Mouse (Mus musculus) midbrain, postnatal 0 days (tissue): ENCODE data around the gene Pnmt. TPM values are rescaled to one million over a fixed set of nuclear protein-coding genes. Genes with fewer than 3 reads are reported as not detected.

ENCODE experiments used
- ATAC-seq: fragments of 200-750 bp; cut with Nextera tagmentation; 2 replicates; pipeline ENCODE4 v1.8.0; 2017; ENCODE audit warnings: moderate number of reproducible peaks, mild to moderate bottlenecking, moderate TSS enrichment, moderate library complexity; ENCODE audit not compliant: low FRiP score
- DNase-seq: peaks from one replicate; pipeline ENCODE4 v3.0.0-alpha.2; 2015; ENCODE audit warnings: low spot score
- H3K27ac ChIP-seq: fragments of 300-500 bp; sonication (generic); 2 replicates; pipeline ENCODE4 v1.5.1; 2014; ENCODE audit warnings: low read depth, mild to moderate bottlenecking, low read length, mixed read lengths
- H3K27me3 ChIP-seq: fragments of 300-500 bp; sonication (generic); 2 replicates; pipeline ENCODE4 v1.6.1; 2014; ENCODE audit warnings: low read length, control low read depth, mixed read lengths; ENCODE audit not compliant: insufficient read depth
- H3K36me3 ChIP-seq: fragments of 300-500 bp; sonication (generic); 2 replicates; pipeline ENCODE4 v1.6.1; 2014; ENCODE audit warnings: low read length, control low read depth, mixed read lengths; ENCODE audit not compliant: insufficient read depth
- H3K4me1 ChIP-seq: fragments of 300-500 bp; sonication (generic); 2 replicates; pipeline ENCODE4 v1.6.1; 2014; ENCODE audit warnings: mild to moderate bottlenecking, control low read depth, antibody characterized with exemption, low read length, mixed read lengths; ENCODE audit not compliant: insufficient read depth
- H3K4me2 ChIP-seq: fragments of 300-500 bp; sonication (generic); 2 replicates; pipeline ENCODE4 v1.6.1; 2014; ENCODE audit warnings: low read depth, mild to moderate bottlenecking, low read length, mixed read lengths; ENCODE audit not compliant: poor library complexity, severe bottlenecking
- H3K4me3 ChIP-seq: fragments of 300-500 bp; sonication (generic); 2 replicates; pipeline ENCODE4 v1.5.1; 2014; ENCODE audit warnings: low read depth, mild to moderate bottlenecking, low read length, moderate library complexity
- H3K9ac ChIP-seq: fragments of 300-500 bp; sonication (generic); replicated peaks from 2 replicates; pipeline ENCODE4 v1.6.1; 2014; ENCODE audit warnings: mild to moderate bottlenecking, low read length, moderate library complexity, mixed read lengths; ENCODE audit not compliant: poor library complexity, severe bottlenecking
- H3K9me3 ChIP-seq: fragments of 300-500 bp; sonication (generic); 2 replicates; pipeline ENCODE4 v1.6.1; 2016; ENCODE audit warnings: low read length, control low read depth
- CTCF ChIP-seq: IDR thresholded peaks from 2 replicates; pipeline ENCODE4 v1.5.1; 2016; ENCODE audit warnings: antibody characterized with exemption, mild to moderate bottlenecking
- WGBS: fragments of 180-500 bp; shearing (Covaris S2); extraction: QIAGEN DNeasy Blood & Tissue Kit; methylation state at CpG from one replicate; pipeline ENCODE4 v1.1.7; 2014; 5-methylcytosine and 5-hydroxymethylcytosine counted together
- polyA plus RNA-seq: library from polyadenylated mRNA; unstranded; fragments of >200 nt; fragmentation: Nextera tagmentation; extraction: Ambion mirVana; gene quantifications from 2 replicates; pipeline ENCODE4 v1.2.1, GENCODE M21; 2015
- total RNA-seq: library from RNA; depleted of rRNA; stranded (reverse); fragments of >200 nt; gene quantifications from 2 replicates; pipeline ENCODE4 v1.2.3, GENCODE M21; 2014

Gene Pnmt
- total and polyA plus RNA-seq, 2 experiments from 2014 or later, result 3.4 to 4.3 TPM

DNA sequence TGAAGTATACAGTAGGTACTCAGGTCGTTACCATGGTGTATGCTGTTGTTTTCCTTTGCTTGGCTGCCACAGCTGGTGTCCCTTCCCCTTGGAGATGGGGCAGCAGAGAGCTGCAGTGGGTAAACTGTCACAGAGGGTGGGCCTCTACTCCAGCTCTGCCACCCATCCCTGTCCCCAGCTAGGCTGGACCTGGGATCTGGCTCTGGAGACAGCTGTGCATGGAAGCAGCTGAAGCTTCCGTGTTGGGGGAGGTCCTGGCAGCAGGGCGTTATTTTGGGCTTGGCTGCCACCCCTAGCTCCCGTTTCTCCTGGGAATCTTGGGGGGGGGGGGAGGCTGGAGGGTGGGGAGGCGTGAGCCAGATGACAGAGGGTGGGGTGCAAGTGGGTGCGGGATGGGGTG lies 32.0 kb downstream of the Pnmt start:
- H3K27ac ChIP-seq, result no peak overlapping the region
- no peaks in the 10 kb centered on the region for H3K36me3 ChIP-seq
- no peak overlapping the region for H3K4me3 ChIP-seq
- no peak for TF ChIP-seq CTCF
- H3K4me1 ChIP-seq, result no peaks in the 10 kb centered on the region
- DNase-seq, result no peak
- WGBS, result 53% methylated on average over 6 of the region's 6 CpGs
- ATAC-seq, result no peak
- H3K9me3 ChIP-seq, result no peaks in the 10 kb centered on the region
- H3K4me2 ChIP-seq, result no peak overlapping the region
- no peaks in the 10 kb centered on the region for H3K27me3 ChIP-seq
- H3K9ac ChIP-seq, result no peak overlapping the region

- TF ChIP-seq CTCF, result no peak
These were observed 32.8 kb downstream of the Pnmt start for GRCm38 (mm10) chr11:98418939-98419547.

DNA sequence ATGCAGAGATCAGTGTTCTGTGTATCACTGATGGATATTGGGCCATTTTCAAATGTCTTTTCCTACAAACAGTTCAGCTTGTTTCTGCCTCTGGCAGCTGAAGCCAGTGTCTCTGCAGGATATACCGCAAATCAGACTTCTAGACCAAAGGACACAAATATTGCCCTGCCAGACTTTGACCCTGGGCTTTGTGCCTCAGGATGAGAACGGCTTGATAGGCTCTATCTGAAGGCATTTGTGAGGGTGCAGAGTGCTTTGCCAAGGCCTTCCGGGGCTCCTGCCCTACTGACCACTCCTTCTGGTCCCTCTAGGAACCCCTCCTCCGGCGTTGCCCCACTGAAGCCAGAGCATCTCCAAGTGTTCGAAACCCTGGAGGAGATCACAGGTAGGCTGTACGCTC lies 40.3 kb downstream of the Pnmt start:
- 95% methylated on average over 7 of the region's 7 CpGs for WGBS
- Histone ChIP-seq H3K4me3 (no peak overlapping the region), H3K9me3 (no peaks in the 10 kb centered on the region)

More at GRCm38 (mm10) chr11:98418939-98419547, 32.8 kb downstream of the Pnmt start:
- no peaks in the 10 kb centered on the region for H3K9me3 ChIP-seq
- H3K9ac ChIP-seq, result no peak overlapping the region
- no peak overlapping the region for H3K4me3 ChIP-seq
- H3K4me2 ChIP-seq, result no peak overlapping the region
- H3K36me3 ChIP-seq, result no peaks in the 10 kb centered on the region
- no peak overlapping the region for H3K27ac ChIP-seq
- ATAC-seq, result no peak
- 84% methylated on average over 10 of the region's 10 CpGs for WGBS
- no peak for DNase-seq
- H3K27me3 ChIP-seq, result no peaks in the 10 kb centered on the region
- no peaks in the 10 kb centered on the region for H3K4me1 ChIP-seq

GRCm38 (mm10) chr11:98428436-98428835 lies 42.2 kb downstream of the Pnmt start:
- H3K4me2 ChIP-seq, result no peak overlapping the region
- H3K4me1 ChIP-seq, result no peaks in the 10 kb centered on the region
- no peak for TF ChIP-seq CTCF
- no peak overlapping the region for H3K4me3 ChIP-seq
- 80% methylated on average over 5 of the region's 5 CpGs for WGBS
- ATAC-seq (no peak), DNase-seq (no peak)
- H3K9ac ChIP-seq, result no peak overlapping the region
- H3K27me3 ChIP-seq, result no peaks in the 10 kb centered on the region
- no peaks in the 10 kb centered on the region for H3K36me3 ChIP-seq
- H3K9me3 ChIP-seq, result no peaks in the 10 kb centered on the region
- no peak overlapping the region for H3K27ac ChIP-seq

More for the DNA sequence above, 40.3 kb downstream of the Pnmt start:
- Histone ChIP-seq H3K27me3 (no peaks in the 10 kb centered on the region), H3K27ac (no peak overlapping the region), H3K4me1 (no peaks in the 10 kb centered on the region), H3K4me2 (no peak overlapping the region), H3K9ac (no peak overlapping the region), H3K36me3 (no peaks in the 10 kb centered on the region)
- DNase-seq (no peak), ATAC-seq (no peak)
- TF ChIP-seq CTCF, result no peak

DNA sequence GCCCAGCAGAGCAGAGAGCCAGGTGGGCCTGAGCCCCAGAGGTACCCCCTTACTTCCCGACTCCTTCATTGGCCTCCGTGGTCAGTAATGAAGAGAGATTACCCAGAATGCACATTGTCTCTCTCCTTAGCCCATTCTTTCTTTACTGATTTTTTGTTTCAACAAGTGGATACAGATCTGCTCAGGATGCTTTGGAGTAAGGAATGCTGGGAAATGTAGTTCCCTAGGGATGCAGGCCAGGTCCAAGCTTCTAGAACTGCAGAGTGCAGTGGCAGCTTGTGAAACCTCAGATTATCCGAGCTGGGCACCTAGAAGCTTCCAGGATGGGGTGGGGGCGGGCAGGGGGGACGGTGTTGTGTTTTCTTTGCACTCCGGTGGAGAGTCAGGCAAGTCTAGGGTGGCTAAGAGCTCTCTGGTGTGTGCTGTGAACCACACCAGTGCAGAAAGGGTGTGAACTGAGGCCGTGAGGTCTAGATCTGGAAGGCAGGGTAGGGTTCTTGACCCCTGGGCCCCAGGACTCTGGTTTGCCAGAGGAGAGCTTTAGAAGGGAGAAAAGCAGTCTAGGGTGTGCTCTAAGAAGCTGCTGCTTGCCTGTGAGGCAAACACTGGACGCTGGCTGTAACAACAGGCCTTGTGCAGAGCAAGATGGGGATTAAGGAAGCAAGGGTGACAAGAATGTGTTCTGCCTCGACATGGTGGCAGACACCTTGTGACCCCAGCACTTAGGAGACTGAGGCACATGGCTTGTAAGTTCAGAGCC lies 45.7 kb downstream of the Pnmt start:
- Histone ChIP-seq H3K27ac (no peak overlapping the region), H3K4me3 (no peak overlapping the region), H3K9ac (no peak overlapping the region), H3K27me3 (no peaks in the 10 kb centered on the region), H3K4me1 (no peaks in the 10 kb centered on the region), H3K9me3 (no peaks in the 10 kb centered on the region), H3K4me2 (no peak overlapping the region), H3K36me3 (peaks cover 8% of the 10 kb centered on the region)
- no peak for ATAC-seq
- TF ChIP-seq CTCF, result no peak
- DNase-seq, result no peak
- WGBS, result 84% methylated on average over 9 of the region's 9 CpGs

DNA sequence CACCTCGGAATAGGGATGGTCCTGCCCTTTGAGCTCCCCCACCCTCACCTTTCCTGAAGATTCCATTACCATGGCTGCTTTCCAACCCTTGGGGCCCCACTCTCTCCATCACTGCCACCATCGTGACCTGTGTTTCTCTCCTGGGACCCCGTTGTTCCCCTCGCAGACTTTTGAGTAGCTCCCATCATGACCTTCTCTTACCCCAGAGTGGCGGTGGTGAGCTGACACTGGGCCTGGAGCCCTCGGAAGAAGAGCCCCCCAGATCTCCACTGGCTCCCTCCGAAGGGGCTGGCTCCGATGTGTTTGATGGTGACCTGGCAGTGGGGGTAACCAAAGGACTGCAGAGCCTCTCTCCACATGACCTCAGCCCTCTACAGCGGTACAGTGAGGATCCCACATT lies 49.5 kb downstream of the Pnmt start:
- Histone ChIP-seq H3K27me3 (no peaks in the 10 kb centered on the region), H3K36me3 (peaks cover 8% of the 10 kb centered on the region), H3K4me1 (0 out of 2 replicates have a peak, but pooled peaks cover 4% of the 10 kb centered on the region), H3K4me3 (no peak overlapping the region), H3K9ac (no peak overlapping the region), H3K4me2 (no peak overlapping the region), H3K9me3 (no peaks in the 10 kb centered on the region), H3K27ac (no peak overlapping the region)
- no peak for TF ChIP-seq CTCF
- ATAC-seq, result no peak
- 97% methylated on average over 9 of the region's 9 CpGs for WGBS
- DNase-seq, result no peak
